Mouse (Mus musculus): Measurements from ENCODE around the gene Rsg1. TPM values are rescaled to one million over a fixed set of nuclear protein-coding genes. Genes with fewer than 3 reads are reported as not detected.
A peak's percentile ranks its signal among the peaks of the same experiment; 100 is the strongest.

The Rsg1 gene
- total RNA-seq, 2 experiments from 2014 or later = 3.5 to 5.0 TPM

DNA sequence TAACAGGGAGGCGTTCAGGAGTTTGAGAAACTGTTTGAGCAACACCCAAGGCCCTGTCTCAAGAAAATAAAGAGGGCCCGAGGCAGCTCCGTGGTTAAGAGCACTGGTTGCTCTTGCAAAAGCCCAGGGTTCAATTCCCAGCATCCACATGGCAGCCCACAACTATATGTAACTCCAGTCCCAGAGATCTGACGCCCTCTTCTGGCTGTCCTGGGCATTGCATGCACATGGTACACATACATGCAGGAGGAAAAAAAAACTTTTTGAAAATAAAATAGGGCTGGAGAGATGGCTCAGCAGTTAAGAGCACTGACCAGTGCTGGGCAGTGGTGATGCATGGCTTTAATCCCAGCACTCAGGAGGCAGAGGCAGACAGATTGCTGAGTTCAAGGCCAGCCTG lies 54.6 kb downstream of the Rsg1 start:
- intact Hi-C loops (cut with DNase I) = no loop called here
- no peak for DNase-seq (ENCODE audit: extremely low spot score in 1 of 2, low spot score in 2 of 2)

DNA sequence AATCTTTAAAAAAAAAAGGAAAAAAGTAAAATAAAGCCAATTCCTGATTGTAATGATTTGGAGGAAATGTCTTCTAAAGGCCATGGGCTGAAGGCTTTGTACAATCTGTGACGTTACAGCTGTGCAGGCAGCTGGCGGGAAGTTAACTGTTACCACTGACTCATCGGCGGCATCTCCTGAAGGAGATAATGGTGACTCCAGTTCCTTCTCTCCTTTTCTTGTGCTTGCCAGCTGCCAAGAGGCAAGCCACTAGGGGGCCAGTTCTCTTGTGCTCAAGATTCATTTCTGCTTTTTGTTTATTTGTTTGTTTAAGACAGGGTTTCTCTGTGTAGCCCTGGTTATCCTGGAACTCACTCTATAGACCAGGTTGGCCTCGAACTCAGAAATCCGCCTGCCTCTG lies 55.3 kb downstream of the Rsg1 start:
- DNase-seq (ENCODE audit: extremely low spot score in 1 of 2, low spot score in 2 of 2) = no peak
- intact Hi-C loops (cut with DNase I) = no loop called here

DNA sequence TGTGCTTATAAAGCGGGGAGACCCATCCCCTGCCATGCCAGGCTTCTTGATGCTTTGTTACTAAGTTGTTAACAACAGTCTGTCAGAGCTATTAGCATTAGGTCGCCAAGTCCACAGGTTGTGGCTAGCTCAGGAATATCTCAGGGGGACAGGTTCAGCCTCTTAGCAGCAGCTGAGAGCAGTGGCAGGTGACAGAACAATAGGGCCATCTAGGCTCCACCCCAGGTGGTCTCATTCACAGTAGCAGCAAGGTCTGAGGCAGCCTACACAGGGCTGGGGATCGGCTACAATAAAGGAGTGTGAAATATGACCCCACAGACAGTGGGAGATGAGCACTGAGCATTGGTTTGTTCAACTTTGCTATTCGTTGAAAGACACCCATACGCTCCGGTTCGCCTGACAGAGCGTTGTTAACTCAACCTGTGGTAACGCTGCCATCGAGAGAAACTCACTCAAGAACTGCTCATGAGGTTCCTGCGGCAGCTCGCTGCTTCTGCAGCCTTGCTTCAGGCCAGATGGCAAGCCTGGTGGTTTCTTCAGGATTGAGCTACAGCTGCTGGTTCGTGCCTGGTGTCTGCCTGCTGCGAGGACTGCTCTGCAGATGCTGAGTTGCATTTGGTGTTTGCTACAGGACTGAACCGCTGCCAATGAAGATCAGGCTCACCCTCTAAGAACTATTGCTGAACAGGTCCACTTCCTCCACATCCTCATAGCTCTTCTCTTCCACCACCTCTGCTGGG lies 56.6 kb downstream of the Rsg1 start:
- intact Hi-C loops (cut with DNase I) = loop anchor here (5.0 kb wide), 1 partner anchor 123 kb away; the partner anchor contains the start of gene Fbxo42
- no peak for DNase-seq (ENCODE audit: extremely low spot score in 1 of 2, low spot score in 2 of 2)

DNA sequence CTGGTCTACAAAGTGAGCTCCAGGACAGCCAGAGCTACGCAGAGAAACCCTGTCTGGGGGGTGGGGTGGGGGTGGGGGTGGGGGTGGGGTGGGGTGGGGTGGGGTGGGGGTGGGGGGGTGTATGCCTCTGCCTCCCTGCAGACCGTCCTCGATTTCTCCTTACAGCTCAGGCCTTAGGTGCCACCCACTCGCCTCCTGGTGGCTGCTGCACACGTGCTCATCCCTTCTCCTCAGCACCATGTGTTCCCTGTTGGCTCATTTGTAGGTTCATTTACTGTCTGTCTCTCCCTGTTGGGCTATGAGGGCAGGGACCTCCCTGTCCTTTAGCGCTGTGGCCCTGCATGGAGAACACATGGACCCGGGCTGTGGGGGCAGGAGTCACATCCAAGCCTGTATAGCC lies 57.5 kb downstream of the Rsg1 start:
- DNase-seq (ENCODE audit: extremely low spot score in 1 of 2, low spot score in 2 of 2) = no peak
- intact Hi-C loops (cut with DNase I) = loop anchor here (5.0 kb wide), 1 partner anchor 124 kb away; the partner anchor contains the start of gene Fbxo42

DNA sequence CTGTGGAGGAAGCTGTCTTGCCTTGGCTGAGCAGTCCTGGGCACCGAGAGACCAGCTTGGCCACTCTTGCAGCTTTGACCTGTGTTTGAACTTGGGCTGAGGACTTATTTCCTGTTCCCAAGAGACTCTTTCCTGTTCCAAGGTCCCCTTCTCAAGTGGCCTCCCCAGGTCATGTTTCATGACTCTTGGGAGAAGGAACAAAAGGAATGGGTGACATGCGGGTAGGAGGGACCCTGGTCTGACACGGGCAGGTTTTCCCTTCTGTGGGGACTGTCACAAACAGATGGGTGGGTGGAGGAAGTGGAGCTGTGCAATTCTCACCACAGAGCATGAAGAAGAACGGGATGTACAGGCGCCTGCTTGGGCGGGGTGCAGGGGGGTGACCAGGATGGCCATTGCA lies 58.0 kb downstream of the Rsg1 start:
- intact Hi-C loops (cut with DNase I) = loop anchor here (5.0 kb wide), 1 partner anchor 124 kb away; the partner anchor contains the start of gene Fbxo42
- DNase-seq (ENCODE audit: extremely low spot score in 1 of 2, low spot score in 2 of 2) = no peak

DNA sequence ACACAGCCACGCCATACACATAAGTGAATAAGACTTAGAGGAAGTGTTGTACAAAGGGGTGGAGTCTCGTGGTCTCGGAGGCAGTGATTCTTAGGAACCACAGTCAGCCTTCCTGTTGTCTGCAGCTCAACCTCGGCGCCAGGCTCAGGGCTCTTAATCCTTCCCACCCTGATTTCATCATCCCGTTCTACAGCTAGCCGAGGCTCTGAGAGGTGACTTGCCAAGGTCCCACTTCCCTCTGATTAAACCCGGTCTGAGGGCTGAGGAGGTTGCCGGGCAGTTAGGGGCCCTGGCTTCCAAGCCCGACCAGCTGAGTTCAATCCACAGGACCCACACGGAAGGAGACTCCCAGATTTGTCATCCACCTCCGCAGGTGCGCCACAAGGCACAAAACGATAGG lies 59.1 kb downstream of the Rsg1 start:
- DNase-seq (ENCODE audit: extremely low spot score in 1 of 2, low spot score in 2 of 2) = no peak
- intact Hi-C loops (cut with DNase I) = loop anchor here (1.0 to 5.0 kb wide), 2 partner anchors 90 to 126 kb away; partner anchors contain the start of gene Fbxo42

DNA sequence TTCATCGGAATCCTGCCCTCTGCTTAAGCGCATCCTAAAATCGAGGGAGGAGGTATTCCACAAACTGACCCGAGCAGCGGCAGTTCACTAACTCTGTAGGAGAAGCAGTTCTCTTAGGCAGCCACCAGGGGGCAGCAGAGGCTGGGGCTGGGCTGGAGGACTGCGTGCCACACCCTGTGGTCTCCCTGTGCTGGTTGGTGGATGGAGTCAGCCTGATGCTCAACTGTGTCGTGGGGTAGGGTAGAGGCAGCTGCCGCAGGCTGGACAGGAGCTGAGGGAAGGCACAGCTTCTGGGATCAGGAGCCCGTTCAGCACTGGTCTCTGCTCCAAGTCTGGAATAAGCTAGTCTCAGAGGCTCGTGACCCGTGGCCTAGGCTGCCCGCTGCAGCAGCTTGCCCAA lies 59.5 kb downstream of the Rsg1 start:
- DNase-seq (ENCODE audit: extremely low spot score in 1 of 2, low spot score in 2 of 2) = peak; percentile 46 to 90
- intact Hi-C loops (cut with DNase I) = loop anchor here (1.0 to 5.0 kb wide), 2 partner anchors 90 to 126 kb away; partner anchors contain the start of gene Fbxo42

DNA sequence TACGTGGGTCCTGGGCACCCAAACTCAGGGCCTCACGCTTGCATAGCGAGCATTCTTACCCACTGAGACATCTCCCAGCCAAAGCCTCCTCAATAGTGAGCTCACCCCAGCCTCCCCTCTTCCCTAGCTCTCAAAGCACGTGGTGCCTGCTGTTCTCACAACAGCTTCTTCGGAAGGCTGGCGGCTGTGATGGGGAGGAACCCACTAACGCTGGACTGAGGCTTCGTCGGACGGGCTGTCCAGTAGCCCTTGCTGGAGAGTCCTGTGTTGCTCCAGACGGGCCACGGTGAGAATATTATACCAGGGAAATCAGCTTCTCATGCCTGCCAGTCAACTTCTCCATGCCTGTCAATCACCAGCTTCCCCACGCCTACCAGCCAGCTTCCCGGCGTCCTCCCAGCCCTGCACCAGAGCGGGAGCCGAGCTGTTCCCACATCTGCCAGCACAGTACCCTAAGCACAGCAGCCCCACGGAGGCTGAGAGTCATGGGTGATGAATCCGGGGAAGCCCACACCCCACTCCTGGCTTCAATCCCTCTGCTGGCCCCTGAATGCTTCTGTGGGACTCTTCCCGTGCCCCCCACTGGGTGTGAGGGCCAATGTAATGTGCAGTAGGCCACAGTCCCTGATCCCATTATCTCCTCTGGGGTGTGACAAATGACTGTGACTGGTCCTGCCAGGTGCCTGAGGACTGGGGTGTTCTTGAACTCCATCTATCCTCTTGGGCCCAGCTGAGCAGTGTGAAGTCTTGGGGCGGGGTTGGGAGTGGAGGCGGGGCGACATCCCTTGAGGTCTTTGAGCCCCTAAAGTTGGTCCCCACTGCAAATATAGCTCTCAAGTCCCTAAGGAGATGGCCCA lies 61.0 kb downstream of the Rsg1 start:
- intact Hi-C loops (cut with DNase I) = loop anchor here (5.0 kb wide), 1 partner anchor 127 kb away; the partner anchor contains the start of gene Fbxo42
- DNase-seq (ENCODE audit: extremely low spot score in 1 of 2, low spot score in 2 of 2) = no peak

Other genes with a start within 250 kb of the Rsg1 start
- gene Atp13a2, start 227.1 kb upstream of the Rsg1 start, total RNA-seq (2021) = 100 to 1,000 TPM; 241 to 250 TPM
- 10 to 100 TPM in 1 of 2 experiments, 1 to 10 TPM in 1; 9.3 to 14.8 TPM for gene Mfap2, start 203.5 kb upstream of the Rsg1 start, total RNA-seq (2021)
- 10 to 100 TPM; 44.5 to 45.2 TPM for gene Crocc, start 153.4 kb upstream of the Rsg1 start, total RNA-seq (2021)
- gene Necap2, start 135.6 kb upstream of the Rsg1 start, total RNA-seq (2021) = 10 to 100 TPM; 41.8 to 42.9 TPM
- gene Spata21, start 125.6 kb upstream of the Rsg1 start, total RNA-seq (2021) = under 1 TPM; 0.17 to 0.59 TPM
- 10 to 100 TPM; 43.0 to 45.3 TPM for gene Szrd1, start 74.2 kb upstream of the Rsg1 start, total RNA-seq (2021)
- 10 to 100 TPM; 35.2 to 35.4 TPM for gene Fbxo42, start 66.0 kb upstream of the Rsg1 start, total RNA-seq (2021)
- 1 to 10 TPM; 4.2 to 5.9 TPM for gene Arhgef19, start 25.5 kb downstream of the Rsg1 start, total RNA-seq (2021)
- gene Epha2, start 87.3 kb downstream of the Rsg1 start, total RNA-seq (2021) = 1 to 10 TPM; 1.9 TPM
- gene Fam131c, start 154.3 kb downstream of the Rsg1 start, total RNA-seq (2021) = 10 to 100 TPM; 10.8 to 12.1 TPM
- not detected for gene Clcnka, start 184.8 kb downstream of the Rsg1 start, total RNA-seq (2021)
- not detected for gene Clcnkb, start 202.1 kb downstream of the Rsg1 start, total RNA-seq (2021)
- gene Hspb7, start 206.8 kb downstream of the Rsg1 start, total RNA-seq (2021) = under 1 TPM; 0.11 to 0.20 TPM
- 1 to 10 TPM; 2.5 to 3.5 TPM for gene Srarp, start 222.1 kb downstream of the Rsg1 start, total RNA-seq (2021)
- gene Zbtb17, start 230.7 kb downstream of the Rsg1 start, total RNA-seq (2021) = 10 to 100 TPM; 23.0 to 26.1 TPM

All from left cerebral cortex, postnatal 10 days (tissue).